Mouse (Mus musculus) c-Kit-positive CD71-positive TER-119-positive erythroid progenitor cells, embryonic 14.5 days (primary cell): Measurements from ENCODE around the gene Gm21860.
"Not testable (repeated sequence)": the region's sequence is repeated elsewhere in the genome, so short reads cannot be mapped to it uniquely, and the experiment has no call there.

Source experiments
- DNase-seq: peaks from one replicate; pipeline ENCODE4 v3.0.0-alpha.2; 2013; ENCODE audit warnings: low spot score

Gm21860 gene

DNA sequence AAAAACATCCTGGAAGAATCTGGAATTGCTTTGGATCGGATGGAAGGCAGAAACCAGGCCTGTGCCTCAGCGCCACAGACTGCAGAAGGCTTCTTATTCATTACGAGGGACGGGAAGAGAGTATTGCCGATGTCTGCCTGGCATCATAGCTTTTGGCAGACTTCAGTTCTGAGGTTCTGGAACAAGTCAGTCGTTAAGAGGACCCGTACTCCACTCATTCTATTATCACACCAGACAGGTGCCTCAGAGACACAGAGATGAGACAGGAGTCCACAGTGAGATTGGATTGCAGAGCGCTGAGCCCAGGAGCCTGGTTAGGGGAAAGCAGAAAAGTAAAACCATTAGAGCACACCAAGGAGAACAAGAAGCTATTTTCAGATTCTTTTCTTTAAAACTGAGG, at the start of gene Gm21860:
Gene Gm21860 (minus strand): TSS at position 101 of the 400 bp plus-strand sequence.
- not testable (repeated sequence) for DNase-seq

DNA sequence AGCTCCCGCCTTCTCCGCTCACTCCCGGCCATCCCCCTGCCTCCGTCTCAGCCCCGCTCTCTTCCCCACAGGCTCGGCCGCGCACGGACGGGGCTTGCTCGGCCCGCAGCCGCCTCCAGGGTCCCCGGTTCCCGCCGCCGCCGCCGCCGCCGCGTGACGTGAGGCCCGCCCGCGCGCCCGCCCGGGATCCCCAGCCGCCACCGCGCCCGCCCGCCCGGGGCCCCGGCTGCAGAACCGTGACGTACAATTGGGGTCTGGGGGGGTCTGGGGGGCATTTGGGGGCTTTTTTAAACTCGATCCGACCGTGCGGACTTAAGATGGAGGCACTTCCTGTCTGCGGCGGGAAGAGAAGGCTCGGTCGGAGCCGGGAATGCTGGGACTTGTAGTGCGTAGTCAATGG, 29.8 kb upstream of the Gm21860 start, which contains the start of gene Gm47283:
Gene Gm47283 (plus strand): TSS at position 301 of the 400 bp plus-strand sequence.
- DNase-seq, result not testable (repeated sequence)

DNA sequence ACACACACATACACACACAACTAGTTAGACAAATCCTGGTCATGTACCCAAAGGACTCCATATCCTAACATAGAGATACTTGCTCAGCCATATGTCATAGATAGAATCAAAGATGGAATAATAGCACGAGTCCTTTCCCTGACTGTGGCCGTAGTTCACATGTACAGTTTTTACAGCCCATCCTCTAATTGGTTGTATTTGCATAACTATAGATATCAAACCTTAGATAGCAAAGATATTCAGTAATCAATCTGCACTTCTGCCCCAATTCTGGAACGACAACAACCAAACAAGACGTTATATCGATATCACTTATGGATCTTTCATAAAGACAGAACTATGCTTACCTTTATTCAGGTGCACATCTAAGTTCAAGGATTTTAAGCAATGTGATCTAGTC, 9.4 kb downstream of the Gm21860 start:
- not testable (repeated sequence) for DNase-seq

DNA sequence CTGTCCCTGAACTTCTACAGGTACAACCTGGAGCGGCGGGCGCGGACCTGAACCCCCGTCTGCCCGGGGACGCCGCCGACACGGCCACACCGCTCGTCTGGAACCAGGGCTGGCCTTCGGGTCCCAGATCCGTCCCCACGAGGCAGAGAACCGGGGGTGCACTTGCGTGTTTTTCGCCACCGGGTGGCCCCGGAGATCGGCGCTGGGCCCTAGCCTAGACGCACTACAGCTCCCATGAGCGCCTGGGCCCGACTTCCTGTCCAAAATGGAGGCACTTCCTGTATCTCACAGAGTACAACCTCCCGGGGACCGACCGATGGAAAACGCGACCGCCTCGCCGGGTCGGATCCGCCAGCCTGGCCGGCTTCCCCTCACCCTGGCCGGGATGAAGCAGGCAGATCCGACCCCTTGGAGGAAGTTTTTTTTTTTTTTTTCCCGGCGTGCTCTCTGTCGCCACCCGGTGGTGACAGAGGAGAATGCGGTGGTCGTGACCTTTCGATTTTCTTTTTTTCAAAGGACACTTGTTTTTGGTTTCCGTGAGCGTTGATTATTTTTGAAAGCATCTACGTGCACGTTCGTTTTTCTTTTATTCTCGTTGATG, 10.1 kb downstream of the Gm21860 start:
- peak; percentile 68 for DNase-seq

- DNase-seq, result no peak
Measured at GRCm38 (mm10) chrY:90743811-90744220, 10.8 kb downstream of the Gm21860 start.

GRCm38 (mm10) chrY:90743053-90743810, 11.4 kb downstream of the Gm21860 start:
- not testable (repeated sequence) for DNase-seq

GRCm38 (mm10) chrY:90742261-90743052, 12.2 kb downstream of the Gm21860 start:
- not testable (repeated sequence) for DNase-seq

DNA sequence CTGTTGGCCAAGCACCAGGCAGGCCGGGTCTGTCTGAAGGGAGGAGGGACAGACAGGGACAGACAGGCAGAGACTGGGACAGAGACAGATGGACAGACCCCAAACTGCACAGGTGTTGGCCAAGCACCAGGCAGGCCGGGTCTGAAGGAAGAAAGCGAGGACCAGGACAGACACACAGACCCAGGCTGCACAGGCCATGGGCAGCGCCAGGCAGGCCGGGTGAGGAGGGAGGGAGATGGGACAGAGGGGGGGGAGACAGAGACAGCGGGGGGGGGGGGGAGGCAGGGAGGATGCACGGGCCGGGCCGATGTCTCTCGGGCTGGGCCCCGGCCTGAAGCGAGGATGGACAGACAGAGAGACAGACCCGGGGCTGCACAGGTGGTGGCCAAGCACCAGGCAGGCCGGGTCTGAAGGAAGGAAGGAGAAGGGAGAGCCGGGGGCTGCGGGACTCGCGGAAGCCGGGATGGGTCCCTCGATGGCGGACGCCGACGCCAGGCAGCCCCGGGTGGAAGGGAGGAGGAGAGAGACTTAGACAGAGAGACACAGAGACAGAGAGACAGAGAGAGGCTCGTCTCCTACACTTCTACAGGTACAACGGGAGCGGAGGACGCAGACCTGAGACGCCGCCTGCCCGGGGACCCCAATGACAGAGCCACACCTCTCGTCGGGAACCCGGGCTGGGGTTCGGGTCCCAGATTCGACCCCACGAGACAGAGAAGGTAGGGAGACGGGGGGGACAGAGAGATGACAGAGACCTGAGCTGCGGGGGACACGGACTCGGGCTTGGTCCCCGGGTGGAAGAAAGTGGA, 13.0 kb downstream of the Gm21860 start:
- peak; percentile 64 for DNase-seq

DNA sequence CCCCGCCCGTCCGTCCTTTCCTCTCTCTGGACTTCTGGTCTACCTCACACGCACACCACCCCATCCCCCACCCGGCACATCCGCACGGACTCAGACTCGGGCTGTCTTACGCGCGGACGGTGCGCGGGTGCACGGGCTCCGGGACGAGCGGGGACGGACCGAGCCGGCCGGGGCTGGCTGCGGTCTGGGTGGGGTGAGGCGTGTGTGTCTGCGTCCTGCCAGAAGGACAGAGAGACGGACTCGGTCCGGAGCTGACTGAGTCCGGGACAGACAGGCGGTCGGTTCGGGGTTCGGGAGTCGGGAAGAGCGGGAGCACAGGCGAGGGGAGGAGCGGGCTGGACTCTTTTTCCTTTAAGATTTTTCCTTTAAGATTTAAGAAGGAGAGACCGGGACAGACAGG, 13.6 kb downstream of the Gm21860 start:
- DNase-seq, result peak; percentile 68

DNA sequence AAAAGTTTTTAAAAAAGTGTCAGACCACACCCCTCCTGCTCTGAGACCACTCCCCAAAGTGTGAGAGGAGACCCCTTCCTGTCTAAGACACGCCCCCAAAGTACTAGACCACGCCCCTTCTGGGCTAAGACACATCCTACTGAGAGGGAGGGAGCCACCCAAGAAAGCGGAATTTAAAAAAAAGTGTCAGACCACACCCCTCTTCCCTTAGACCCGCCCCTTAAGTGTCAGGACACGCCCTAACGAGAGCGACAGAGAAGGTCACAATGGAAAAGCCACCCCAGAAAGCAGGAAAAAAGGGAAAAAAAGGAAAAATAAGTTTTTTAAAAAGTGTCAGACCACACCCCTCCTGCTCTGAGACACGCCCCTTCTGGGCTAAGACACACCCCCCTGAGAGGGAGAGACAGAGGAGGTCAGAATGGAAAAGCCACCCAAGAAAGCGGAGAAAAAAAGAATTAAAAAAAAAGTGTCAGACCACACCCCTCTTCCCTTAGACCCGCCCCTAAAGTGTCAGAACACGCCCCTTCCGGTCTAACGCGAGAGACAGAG, 14.5 kb downstream of the Gm21860 start:
- peak; percentile 91 for DNase-seq

DNA sequence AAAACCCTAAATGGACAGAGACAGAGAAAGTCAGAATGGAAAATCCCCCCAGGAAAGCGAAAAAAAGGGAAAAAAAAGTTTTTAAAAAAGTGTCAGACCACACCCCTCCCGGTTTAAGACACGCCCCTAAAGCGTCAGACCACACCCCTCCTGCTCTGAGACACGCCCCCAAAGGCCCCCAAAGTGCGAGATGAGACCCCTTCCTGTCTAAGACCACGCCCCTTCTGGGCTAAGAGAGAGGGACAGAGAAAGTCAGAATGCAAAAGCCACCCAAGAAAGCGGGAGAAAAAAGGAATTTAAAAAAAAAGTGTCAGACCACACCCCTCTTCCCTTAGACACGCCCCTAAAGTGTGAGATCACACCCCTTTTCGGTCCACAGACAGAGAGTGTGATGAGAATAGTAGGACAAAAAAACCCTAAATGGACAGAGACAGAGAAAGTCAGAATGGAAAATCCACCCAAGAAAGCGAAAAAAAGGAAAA, 15.0 kb downstream of the Gm21860 start:
- not testable (repeated sequence) for DNase-seq

GRCm38 (mm10) chrY:90738841-90739530, 15.6 kb downstream of the Gm21860 start:
- peak; percentile 75 for DNase-seq

DNA sequence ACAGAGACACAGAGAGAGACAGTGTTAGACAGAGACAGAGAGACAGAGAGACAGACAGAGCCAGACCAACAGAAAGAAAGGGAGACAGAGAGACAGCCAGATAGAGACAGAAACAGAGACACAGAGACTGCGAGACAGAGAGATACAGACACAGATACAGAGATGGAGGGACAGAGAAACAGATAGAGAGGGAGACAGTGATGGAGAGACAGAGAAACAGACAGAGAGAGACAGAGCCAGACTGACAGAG, 16.3 kb downstream of the Gm21860 start:
- no peak for DNase-seq

DNA sequence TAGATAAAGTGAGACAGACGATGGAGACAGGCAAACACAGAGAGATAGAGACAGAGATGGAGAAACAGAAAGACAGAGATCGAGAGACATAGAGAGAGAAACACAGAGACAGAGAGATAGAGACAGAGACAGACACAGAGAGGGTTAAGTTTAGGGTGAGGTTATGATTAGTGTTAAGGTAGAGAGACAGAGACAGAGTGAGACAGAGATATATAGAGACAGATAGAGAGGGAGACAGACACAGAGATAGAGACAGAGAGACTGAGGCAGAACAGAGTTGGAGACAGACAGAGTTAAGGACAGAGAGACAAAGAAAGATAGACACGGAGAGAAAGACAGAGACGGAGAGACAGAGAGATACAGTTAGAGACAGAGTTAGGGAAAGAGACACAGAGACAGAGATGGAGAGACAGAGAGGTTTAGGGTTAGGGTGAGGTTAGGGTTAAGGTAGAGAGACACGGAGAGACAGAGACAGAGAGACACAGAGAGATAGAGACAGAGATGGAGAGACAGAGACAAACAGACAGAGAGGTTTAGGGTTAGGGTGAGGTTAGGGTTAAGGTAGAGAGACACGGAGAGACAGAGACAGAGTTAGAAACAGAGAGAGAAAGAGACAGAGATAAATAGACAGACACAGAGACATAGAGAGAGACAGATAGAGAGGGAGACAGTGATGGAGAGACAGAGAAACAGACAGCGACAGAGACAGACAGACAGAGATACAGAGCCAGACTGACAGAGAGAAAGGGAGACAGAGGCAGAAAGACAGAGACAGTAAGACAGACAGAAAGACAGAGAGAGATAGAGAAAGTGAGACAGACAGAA, 16.8 kb downstream of the Gm21860 start:
- DNase-seq, result no peak

GRCm38 (mm10) chrY:90736217-90737000, 18.2 kb downstream of the Gm21860 start:
- DNase-seq, result not testable (repeated sequence)

DNA sequence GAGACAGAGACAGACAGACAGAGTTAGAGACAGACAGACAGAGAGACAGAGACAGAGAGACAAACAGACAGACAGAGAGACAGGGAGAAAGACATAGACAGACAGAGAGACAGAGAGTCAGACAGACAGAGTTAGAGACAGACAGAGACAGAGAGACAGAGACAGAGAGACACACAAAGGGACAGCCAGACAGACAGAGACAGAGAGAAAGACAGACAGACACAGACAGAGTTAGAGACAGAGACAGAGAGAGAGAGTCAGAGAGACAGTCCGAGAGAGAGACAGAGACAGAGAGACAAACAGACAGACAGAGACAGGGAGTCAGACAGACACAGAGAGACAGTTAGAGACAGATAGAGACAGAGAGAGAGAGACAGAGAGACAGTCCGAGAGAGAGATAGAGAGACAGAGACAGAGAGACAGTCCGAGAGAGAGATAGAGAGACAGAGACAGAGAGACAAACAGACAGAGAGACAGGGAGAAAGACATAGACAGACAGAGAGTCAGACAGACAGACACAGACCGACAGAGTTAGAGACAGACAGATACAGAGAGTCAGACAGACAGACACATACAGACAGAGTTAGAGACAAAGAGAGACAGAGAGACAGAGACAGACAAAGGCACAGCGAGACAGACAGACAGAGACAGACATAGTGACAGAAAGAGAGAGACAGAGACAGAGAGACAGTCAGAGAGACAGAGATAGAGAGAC, 19.3 kb downstream of the Gm21860 start:
- not testable (repeated sequence) for DNase-seq

DNA sequence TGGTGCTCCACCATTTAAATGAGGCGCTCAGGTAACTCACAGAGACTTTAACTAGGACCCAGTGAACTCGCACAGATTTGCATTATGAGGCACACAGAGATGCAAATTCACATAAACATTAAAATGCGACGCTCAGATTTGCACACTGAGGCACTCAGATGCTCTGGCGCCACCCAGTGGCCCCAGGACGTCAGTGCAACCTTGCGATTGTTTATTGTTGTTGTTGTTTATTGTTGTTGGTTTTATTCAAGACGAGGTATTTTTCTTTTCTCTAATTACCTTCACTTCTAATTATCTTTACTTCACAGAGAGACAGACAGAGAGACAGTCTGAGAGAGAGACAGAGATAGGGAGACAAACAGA, 20.3 kb downstream of the Gm21860 start:
- peak; percentile 88 for DNase-seq

DNA sequence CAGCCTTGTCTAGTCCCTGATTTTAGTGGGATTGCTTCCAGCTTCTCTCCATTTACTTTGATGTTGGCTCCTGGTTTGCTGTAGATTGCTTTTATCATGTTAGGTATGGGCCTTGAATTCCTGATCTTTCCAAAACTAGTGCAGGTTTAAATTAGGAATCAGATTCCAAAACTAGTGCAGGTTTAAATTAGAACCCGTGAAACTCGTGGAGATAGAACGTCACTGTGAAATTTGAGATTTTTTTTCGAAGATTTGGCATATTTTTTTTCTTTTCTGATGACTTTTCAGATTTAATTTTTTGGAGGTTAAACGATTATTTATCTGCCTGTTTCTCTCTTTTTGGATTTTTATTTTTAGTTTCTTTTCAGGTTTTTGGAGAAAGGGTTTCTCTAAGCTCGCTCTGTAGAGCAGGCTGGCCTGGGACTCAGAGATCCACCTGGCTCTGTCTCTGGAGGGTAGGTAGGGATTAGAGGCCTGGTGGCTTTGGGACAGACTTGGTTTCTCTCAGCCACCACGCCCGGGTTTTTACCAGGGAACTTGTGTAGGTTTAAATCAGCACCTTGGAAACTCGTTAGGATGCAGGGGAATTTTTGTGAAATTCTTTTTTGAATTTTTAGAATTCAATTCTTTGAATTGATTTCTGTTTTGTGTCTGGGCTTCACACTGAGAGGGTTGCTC, 20.8 kb downstream of the Gm21860 start:
- not testable (repeated sequence) for DNase-seq
